Mouse (Mus musculus): ENCODE measurements around the gene Scin. TPM values are rescaled to one million over a fixed set of nuclear protein-coding genes. Genes with fewer than 3 reads are reported as not detected.

Gene Scin
- polyA plus RNA-seq, 1 experiment, result 0.01 TPM

DNA sequence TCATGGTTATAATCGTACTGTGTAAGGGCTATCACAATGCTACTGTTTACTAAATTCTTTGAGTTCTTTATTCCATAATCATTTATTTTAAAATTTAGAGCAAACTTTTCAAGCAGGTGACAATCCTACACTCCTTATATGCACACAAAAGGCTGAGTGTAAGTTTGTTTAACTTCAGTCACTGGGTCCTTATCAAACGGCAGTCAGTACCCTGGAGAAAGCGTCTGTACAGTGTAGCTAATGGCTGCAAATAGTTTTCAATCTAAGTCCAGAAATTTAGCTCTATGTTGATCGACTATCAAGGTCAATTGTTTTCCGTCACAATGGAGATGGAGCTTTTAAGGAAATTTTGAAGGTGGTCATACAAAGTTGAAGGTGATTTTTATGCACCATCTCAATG, 52.0 kb downstream of the Scin start:
- Histone ChIP-seq H3ac (ENCODE audit: control insufficient read depth, insufficient read length) (no peak overlapping the region), H3K36me3 (ENCODE audit: control insufficient read depth, insufficient read depth) (no peaks in the 10 kb centered on the region), H3K27me3 (ENCODE audit: control insufficient read depth, insufficient read depth, insufficient read length) (peaks cover 3% of the 10 kb centered on the region), H3K4me3 (no peak overlapping the region), H3K79me2 (ENCODE audit: control insufficient read depth, insufficient read depth) (no peaks in the 10 kb centered on the region), H3K4me2 (ENCODE audit: low read depth) (no peak overlapping the region)
- TF ChIP-seq TCF3 (IDR thresholded peaks at IDR 0.05; ENCODE audit: insufficient read length, low read depth), result no peak
- TF ChIP-seq POLR2A (IDR thresholded peaks at IDR 0.05; ENCODE audit: insufficient read length, low read depth), result no peak
- TF ChIP-seq USF1 (IDR thresholded peaks at IDR 0.05; ENCODE audit: low read depth), result no peak
- TF ChIP-seq SRF (IDR thresholded peaks at IDR 0.05; ENCODE audit: control insufficient read depth, insufficient read length, low read depth), result no peak
- TF ChIP-seq POLR2AphosphoS2 (IDR thresholded peaks at IDR 0.05; ENCODE audit: insufficient read length, low read depth), result no peak
- TF ChIP-seq MYOG (IDR thresholded peaks at IDR 0.05; ENCODE audit: control insufficient read depth in 1 of 3, insufficient read depth in 1 of 3, insufficient read length in 2 of 3, low read depth in 2 of 3), result no peak
- TF ChIP-seq MAX (IDR thresholded peaks at IDR 0.05; ENCODE audit: low read depth), result no peak
- no peak for TF ChIP-seq E2F4 (IDR thresholded peaks at IDR 0.05; ENCODE audit: insufficient read depth)
- TF ChIP-seq CEBPB (IDR thresholded peaks at IDR 0.05; ENCODE audit: insufficient read depth, poor library complexity, severe bottlenecking), result no peak
- TF ChIP-seq MYOD1 (IDR thresholded peaks at IDR 0.05; ENCODE audit: control insufficient read depth in 1 of 3, insufficient read length in 2 of 3, low read depth in 2 of 3), result no peak
- no peak for TF ChIP-seq REST (IDR thresholded peaks at IDR 0.05; ENCODE audit: insufficient read depth, insufficient read length)
- no peak for TF ChIP-seq TCF12 (IDR thresholded peaks at IDR 0.05; ENCODE audit: insufficient read depth, poor library complexity, severe bottlenecking)

DNA sequence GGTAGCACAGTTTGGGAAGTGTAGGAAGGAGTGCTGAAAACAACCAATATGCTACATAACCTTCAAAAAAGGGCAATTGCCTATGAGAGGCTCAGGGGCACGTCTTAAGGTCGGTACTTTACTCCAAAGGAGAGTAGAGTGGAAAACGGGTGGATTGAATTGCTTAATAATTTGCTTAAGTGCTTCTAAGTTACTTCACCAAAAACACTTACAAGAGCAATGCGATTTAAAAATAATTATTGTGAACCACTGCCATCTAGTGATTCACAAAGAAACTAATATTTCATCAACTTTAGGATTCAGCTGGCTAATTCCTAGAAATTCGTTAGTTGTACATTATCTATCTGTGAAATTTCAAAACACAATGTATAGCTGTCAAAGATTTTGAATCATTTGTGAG, 60.4 kb downstream of the Scin start:
- no peak overlapping the region for H3K4me3 ChIP-seq
- TF ChIP-seq TCF12 (IDR thresholded peaks at IDR 0.05; ENCODE audit: insufficient read depth, poor library complexity, severe bottlenecking), result no peak
- TF ChIP-seq MAX (IDR thresholded peaks at IDR 0.05; ENCODE audit: low read depth), result no peak
- peaks cover 9% of the 10 kb centered on the region for H3K27me3 ChIP-seq (ENCODE audit: control insufficient read depth, insufficient read depth, insufficient read length)
- no peak overlapping the region for H3K4me2 ChIP-seq (ENCODE audit: low read depth)
- no peaks in the 10 kb centered on the region for H3K79me2 ChIP-seq (ENCODE audit: control insufficient read depth, insufficient read depth)
- no peak overlapping the region for H3ac ChIP-seq (ENCODE audit: control insufficient read depth, insufficient read length)
- no peaks in the 10 kb centered on the region for H3K36me3 ChIP-seq (ENCODE audit: control insufficient read depth, insufficient read depth)

DNA sequence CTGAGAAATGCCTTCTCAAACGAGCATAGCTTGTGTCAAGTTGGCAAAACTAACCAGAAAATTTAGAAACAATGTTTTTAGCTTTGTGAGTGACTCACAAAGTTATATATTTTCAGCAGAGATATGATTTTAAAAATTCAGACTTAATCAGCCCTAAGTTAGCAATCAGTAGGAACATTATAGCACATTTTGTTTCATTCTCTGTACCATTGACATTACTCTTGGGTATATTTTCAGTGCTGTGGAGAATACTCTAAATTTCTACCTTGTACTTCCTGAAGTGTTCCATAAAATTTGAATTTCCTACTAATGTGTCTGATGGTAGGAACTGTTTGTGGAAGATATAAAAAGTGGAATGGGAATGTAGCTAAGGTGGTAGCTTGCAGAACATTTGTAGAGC, 87.0 kb downstream of the Scin start:
- H3ac ChIP-seq (ENCODE audit: control insufficient read depth, insufficient read length), result no peak overlapping the region
- no peaks in the 10 kb centered on the region for H3K27me3 ChIP-seq (ENCODE audit: control insufficient read depth, insufficient read depth, insufficient read length)
- no peak overlapping the region for H3K4me2 ChIP-seq (ENCODE audit: low read depth)
- H3K79me2 ChIP-seq (ENCODE audit: control insufficient read depth, insufficient read depth), result no peaks in the 10 kb centered on the region
- TF ChIP-seq E2F4 (IDR thresholded peaks at IDR 0.05; ENCODE audit: insufficient read depth), result no peak
- no peak for TF ChIP-seq POLR2A (IDR thresholded peaks at IDR 0.05; ENCODE audit: insufficient read length, low read depth)
- TF ChIP-seq TCF3 (IDR thresholded peaks at IDR 0.05; ENCODE audit: insufficient read length, low read depth), result no peak
- no peak for TF ChIP-seq USF1 (IDR thresholded peaks at IDR 0.05; ENCODE audit: low read depth)
- no peak for TF ChIP-seq POLR2AphosphoS2 (IDR thresholded peaks at IDR 0.05; ENCODE audit: insufficient read length, low read depth)
- TF ChIP-seq MYOG (IDR thresholded peaks at IDR 0.05; ENCODE audit: control insufficient read depth in 1 of 3, insufficient read depth in 1 of 3, insufficient read length in 2 of 3, low read depth in 2 of 3), result no peak
- no peak for TF ChIP-seq MAX (IDR thresholded peaks at IDR 0.05; ENCODE audit: low read depth)
- TF ChIP-seq TCF12 (IDR thresholded peaks at IDR 0.05; ENCODE audit: insufficient read depth, poor library complexity, severe bottlenecking), result no peak
- TF ChIP-seq SRF (IDR thresholded peaks at IDR 0.05; ENCODE audit: control insufficient read depth, insufficient read length, low read depth), result no peak
- no peak for TF ChIP-seq CEBPB (IDR thresholded peaks at IDR 0.05; ENCODE audit: insufficient read depth, poor library complexity, severe bottlenecking)
- TF ChIP-seq REST (IDR thresholded peaks at IDR 0.05; ENCODE audit: insufficient read depth, insufficient read length), result no peak
- TF ChIP-seq MYOD1 (IDR thresholded peaks at IDR 0.05; ENCODE audit: control insufficient read depth in 1 of 3, insufficient read length in 2 of 3, low read depth in 2 of 3), result no peak
- H3K4me3 ChIP-seq, result no peak overlapping the region
- H3K36me3 ChIP-seq (ENCODE audit: control insufficient read depth, insufficient read depth), result no peaks in the 10 kb centered on the region

DNA sequence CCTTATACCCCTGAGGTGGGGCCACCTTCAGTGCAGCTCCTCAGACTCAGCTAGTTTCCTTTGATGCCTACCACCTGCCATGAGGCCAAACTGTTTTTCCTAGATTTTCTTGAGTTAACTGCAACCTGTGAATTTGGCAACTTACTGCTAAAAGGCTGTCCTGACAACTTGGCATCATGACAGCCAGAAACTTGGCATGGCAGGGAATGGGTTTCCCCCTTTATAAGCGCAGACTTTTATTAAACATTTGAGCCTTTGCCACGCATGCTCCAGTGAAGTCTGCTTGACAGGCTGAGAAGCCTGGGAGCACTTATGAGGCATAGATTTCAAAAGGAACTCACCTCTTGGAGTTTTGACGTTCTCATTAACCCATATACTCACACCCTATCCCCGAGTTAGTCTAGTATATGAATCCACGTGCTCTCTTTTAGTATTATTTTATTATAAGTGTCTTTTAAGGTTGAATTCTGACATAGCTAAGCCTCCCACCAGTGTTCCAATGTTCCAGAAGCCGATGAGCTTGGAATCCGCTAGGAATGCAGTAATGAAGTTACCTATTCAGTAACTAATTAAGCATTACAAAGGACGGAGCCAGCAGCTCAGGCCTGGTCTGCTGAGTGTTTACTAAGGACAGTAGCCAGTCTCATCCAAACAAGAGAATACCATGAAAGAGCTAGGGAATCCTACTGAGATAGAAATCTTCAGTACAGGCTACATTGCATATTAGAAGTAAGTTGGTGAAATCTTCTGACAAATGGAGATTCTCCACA, 90.0 kb downstream of the Scin start:
- no peak for TF ChIP-seq SRF (IDR thresholded peaks at IDR 0.05; ENCODE audit: control insufficient read depth, insufficient read length, low read depth)
- no peak for TF ChIP-seq CEBPB (IDR thresholded peaks at IDR 0.05; ENCODE audit: insufficient read depth, poor library complexity, severe bottlenecking)
- no peak for TF ChIP-seq E2F4 (IDR thresholded peaks at IDR 0.05; ENCODE audit: insufficient read depth)
- TF ChIP-seq POLR2A (IDR thresholded peaks at IDR 0.05; ENCODE audit: insufficient read length, low read depth), result no peak
- no peak for TF ChIP-seq TCF3 (IDR thresholded peaks at IDR 0.05; ENCODE audit: insufficient read length, low read depth)
- TF ChIP-seq REST (IDR thresholded peaks at IDR 0.05; ENCODE audit: insufficient read depth, insufficient read length), result no peak
- no peak for TF ChIP-seq USF1 (IDR thresholded peaks at IDR 0.05; ENCODE audit: low read depth)
- TF ChIP-seq TCF12 (IDR thresholded peaks at IDR 0.05; ENCODE audit: insufficient read depth, poor library complexity, severe bottlenecking), result no peak
- no peak for TF ChIP-seq MYOG (IDR thresholded peaks at IDR 0.05; ENCODE audit: control insufficient read depth in 1 of 3, insufficient read depth in 1 of 3, insufficient read length in 2 of 3, low read depth in 2 of 3)
- no peak for TF ChIP-seq MAX (IDR thresholded peaks at IDR 0.05; ENCODE audit: low read depth)
- no peak for TF ChIP-seq POLR2AphosphoS2 (IDR thresholded peaks at IDR 0.05; ENCODE audit: insufficient read length, low read depth)
- TF ChIP-seq MYOD1 (IDR thresholded peaks at IDR 0.05; ENCODE audit: control insufficient read depth in 1 of 3, insufficient read length in 2 of 3, low read depth in 2 of 3), result no peak
- H3K36me3 ChIP-seq (ENCODE audit: control insufficient read depth, insufficient read depth), result no peaks in the 10 kb centered on the region

More for the DNA sequence above, 90.0 kb downstream of the Scin start:
- no peak overlapping the region for H3K4me3 ChIP-seq
- H3K27me3 ChIP-seq (ENCODE audit: control insufficient read depth, insufficient read depth, insufficient read length), result no peaks in the 10 kb centered on the region
- no peak overlapping the region for H3ac ChIP-seq (ENCODE audit: control insufficient read depth, insufficient read length)
- H3K79me2 ChIP-seq (ENCODE audit: control insufficient read depth, insufficient read depth), result no peaks in the 10 kb centered on the region
- H3K4me2 ChIP-seq (ENCODE audit: low read depth), result no peak overlapping the region

All from myocyte (in vitro differentiated cells).